Mouse (Mus musculus) mammary gland, adult 2 months (tissue): ENCODE measurements around the gene St3gal5. TPM values are rescaled to one million over a fixed set of nuclear protein-coding genes. Genes with fewer than 3 reads are reported as not detected.

Experiments used
- polyA plus RNA-seq: library from polyadenylated mRNA; depleted of rRNA; stranded (reverse); fragments of >200 nt; gene quantifications from 2 replicates; pipeline ENCODE4 v1.2.3, GENCODE M21; 2012; ENCODE audit warnings: low replicate concordance; rRNA removed

The St3gal5 gene
- polyA plus RNA-seq, result 8.1 and 12.7 TPM in 2 replicates

GRCm38 (mm10) chr6:72097181-72097995 is at the start of gene St3gal5:
Gene St3gal5 (plus strand): TSS chr6:72097592.

Other genes with a start within 250 kb of the St3gal5 start
- gene Ptcd3, start 188.8 kb upstream of the St3gal5 start, polyA plus RNA-seq, result 7.2 and 21.5 TPM in 2 replicates
- 14.7 and 15.1 TPM in 2 replicates for gene Polr1a, start 188.5 kb upstream of the St3gal5 start, polyA plus RNA-seq
- gene Atoh8, start 138.0 kb downstream of the St3gal5 start, polyA plus RNA-seq, result 9.1 and 14.8 TPM in 2 replicates
- gene Sftpb, start 207.0 kb downstream of the St3gal5 start, polyA plus RNA-seq, result 0.80 and 1.6 TPM in 2 replicates
- 14.1 and 27.3 TPM in 2 replicates for gene Usp39, start 247.6 kb downstream of the St3gal5 start, polyA plus RNA-seq
- 24.1 and 25.5 TPM in 2 replicates for gene 0610030E20Rik, start 249.7 kb downstream of the St3gal5 start, polyA plus RNA-seq